Mouse (Mus musculus): ENCODE data around the gene Rac3.
"Not testable (repeated sequence)": the region's sequence is repeated elsewhere in the genome, so short reads cannot be mapped to it uniquely, and the experiment has no call there.

The Rac3 gene

GRCm38 (mm10) chr11:120727564-120727963 is 6.3 kb downstream of the Rac3 start:
- no peak for DNase-seq (ENCODE audit: low spot score in 2 of 2)

DNA sequence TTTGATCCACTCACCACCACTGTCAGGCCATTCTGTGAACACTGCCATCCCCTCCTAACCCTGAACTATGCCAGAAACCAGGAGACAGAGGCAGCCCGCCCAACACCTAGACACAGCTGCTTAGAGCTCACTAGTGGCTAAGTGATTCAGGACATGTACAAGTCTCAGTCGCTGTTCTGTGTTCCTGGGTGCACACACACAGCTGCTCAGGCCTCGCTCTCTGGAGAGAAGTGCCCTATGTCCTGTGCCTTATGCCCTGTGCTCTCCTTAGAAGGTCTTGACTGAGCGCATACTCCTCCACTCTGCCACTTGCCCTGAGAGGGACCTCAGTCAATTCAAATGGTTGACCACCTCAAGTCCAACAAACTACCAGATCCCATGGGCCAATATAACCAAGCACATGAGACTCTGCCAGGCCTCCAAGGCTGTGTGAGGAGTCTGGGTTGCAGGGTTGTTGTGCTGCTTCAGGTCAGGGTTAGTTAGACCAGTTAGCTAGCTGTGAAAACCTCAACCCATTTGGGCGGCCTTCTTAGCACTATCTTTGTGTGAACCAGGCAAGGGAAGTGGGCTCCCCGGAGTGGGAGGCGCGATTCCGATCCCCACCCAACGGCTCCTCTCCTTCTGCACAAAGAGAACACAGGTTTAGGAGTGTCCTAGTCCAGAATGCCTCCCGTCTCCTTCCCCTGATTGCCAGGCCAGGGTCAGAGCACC is 7.4 kb downstream of the Rac3 start:
- no peak for DNase-seq (ENCODE audit: low spot score in 2 of 2)

- not testable (repeated sequence) for DNase-seq (ENCODE audit: low spot score in 2 of 2)
These were observed 8.3 kb downstream of the Rac3 start for GRCm38 (mm10) chr11:120729432-120730050.

DNA sequence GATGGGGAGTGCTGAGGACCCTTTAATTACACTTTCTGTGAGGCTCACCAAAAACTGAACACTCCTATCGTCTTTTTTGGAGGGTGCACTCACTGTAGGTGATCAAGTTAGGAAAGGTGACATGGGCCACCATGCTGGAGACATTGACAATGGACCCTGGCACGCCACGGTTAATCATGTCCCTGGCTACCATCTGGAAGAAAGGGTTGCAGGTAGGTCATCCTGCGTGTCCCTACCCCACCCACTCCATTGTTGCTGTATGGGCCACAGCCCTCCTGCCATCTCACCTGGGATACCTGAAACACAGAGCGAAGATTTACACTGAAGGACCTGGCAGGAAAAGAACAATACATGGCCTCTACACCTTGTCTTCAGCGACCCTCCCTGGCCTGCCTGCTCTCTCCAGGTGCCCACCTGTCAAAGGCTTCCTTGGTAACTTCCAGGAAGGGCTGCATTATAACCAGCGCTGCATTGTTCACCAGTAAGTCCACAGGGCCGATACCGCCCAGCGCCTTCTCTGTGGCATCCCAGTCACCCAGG is 9.1 kb downstream of the Rac3 start:
- no peak for DNase-seq (ENCODE audit: low spot score in 2 of 2)

DNA sequence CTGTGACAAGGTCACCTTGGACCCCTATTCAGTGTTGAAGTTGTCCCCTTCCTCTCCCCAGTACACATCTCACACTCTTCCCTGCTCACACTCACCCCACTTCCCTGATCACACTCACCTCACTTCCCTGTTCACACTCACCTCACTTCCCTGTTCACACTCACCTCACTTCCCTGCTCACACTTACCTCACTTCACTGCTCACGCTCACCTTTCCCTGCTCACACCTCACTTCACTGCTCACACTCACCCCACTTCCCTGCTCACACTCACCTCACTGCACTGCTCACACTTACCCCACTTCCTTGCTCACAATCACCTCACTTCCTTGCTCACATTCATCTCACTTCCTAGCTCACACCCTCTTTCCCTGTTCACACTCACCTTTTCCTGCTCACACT is 10.1 kb downstream of the Rac3 start:
- DNase-seq (ENCODE audit: low spot score in 2 of 2) = no peak

GRCm38 (mm10) chr11:120731858-120732680 is 10.8 kb downstream of the Rac3 start, which contains the start of gene Cbr2:
Cbr2 (minus strand) TSS chr11:120732114.
- DNase-seq (ENCODE audit: low spot score in 2 of 2) = no peak

DNA sequence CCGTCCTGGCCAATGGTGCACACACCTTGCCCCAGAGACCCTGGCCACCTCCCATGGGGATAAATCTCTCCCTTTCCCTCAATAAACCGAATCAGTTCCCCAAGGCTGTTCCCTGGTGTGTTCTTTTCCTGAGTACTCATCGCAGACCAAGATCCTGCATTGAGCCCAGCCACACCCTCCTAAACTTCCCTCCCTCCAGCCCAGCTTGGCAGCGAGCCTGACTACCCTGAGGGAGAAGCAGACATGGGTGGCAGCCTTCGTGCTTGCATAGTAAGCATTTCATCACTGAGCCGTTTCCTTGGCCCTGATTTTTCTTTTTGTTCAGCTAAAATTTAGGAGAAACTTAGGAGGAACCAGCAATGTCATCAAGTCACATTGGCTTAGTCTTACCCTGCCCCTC is 12.3 kb downstream of the Rac3 start:
- DNase-seq (ENCODE audit: low spot score in 2 of 2) = no peak

GRCm38 (mm10) chr11:120736424-120736823 is 15.2 kb downstream of the Rac3 start:
- no peak for DNase-seq (ENCODE audit: low spot score in 2 of 2)

DNA sequence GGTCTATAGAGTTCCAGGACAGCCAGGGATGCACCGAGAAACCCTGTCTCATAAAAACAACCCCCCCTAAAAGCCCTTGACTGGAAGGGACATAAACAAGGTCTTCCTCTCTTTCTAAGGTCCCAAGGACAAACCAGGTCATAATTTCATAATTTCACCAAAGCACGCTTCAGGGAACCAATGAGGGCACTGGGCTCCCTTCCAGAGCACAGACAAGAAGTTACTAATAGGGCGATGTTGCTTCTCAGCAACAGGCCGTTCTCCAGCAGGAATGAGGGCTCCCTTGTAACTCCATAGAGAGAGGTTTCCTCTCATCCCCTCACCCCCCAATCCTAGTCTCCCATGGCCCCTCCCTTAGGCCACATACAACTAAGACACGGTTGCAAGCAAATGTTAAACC is 19.7 kb downstream of the Rac3 start:
- no peak for DNase-seq (ENCODE audit: low spot score in 2 of 2)

DNA sequence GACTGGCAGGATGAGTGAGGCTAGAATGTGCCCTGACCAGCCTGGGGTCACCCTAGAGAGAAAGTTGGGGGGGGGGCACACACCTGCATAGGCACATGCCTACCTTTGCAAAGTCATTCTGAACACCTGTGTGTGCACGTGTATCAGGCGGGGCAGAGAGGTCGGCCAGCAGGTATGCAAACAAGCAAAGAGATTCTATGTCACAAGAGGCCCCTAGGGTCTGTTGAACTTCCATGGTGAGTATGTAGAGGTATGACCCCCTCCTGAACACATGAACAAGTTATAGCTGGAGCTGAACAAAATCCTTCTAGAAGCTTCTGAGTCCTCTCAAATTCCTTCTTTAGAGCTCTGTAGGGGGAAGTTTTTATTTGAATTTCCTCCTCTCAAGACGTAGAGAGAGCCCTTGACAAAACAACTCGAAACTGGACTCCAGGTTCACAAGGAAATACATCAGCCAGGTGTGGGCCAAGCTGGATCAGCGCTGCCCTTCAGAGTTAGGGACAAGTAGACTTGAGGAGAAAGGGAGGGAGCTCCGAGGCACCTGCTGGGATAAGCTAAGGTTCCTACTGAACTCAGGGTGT is 22.9 kb downstream of the Rac3 start:
- no peak for DNase-seq (ENCODE audit: low spot score in 2 of 2)

GRCm38 (mm10) chr11:120747974-120748373 is 26.7 kb downstream of the Rac3 start:
- DNase-seq (ENCODE audit: low spot score in 2 of 2) = no peak

DNA sequence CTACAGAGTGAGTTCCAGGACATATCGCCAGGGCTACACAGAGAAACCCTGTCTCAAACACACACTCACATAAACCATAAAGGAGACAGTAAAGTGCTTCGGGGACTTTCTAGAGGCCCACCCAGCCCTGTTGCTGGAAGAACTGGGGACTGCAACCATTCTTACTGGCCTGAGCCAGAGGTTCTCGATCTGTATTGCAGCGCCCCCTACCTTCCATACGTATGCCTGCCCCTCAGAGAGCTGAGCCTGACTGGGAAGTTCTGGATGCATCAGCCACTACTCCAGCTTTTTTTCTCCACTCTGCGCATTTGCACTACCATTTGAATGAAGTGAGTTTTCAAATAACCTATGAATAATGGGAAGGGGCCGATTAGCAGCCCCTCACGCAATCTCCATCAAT is 28.2 kb downstream of the Rac3 start:
- DNase-seq (ENCODE audit: low spot score in 2 of 2) = peak in 1 of 2 experiments; percentile 22

- DNase-seq (ENCODE audit: low spot score in 2 of 2) = no peak
These were observed 30.3 kb downstream of the Rac3 start for GRCm38 (mm10) chr11:120751606-120752005.

DNA sequence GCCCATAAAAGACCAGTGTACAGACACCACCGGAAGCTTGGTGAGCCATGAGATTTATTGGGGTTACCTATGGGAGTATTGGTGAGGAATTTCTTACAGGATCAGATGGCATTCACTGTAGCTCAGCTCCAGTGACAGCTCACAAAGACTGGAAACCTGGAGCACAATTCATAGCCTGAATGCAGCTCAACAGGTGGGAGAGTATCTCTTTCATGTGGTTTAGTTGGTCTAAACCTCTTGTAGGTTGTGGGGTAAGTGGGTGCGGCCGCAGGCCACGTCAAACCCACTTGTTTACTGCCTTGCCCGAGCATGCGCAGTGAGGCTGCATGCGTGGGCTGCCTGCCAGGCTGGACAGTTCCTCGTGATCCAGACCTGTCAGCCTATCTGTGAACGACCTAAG is 39.0 kb downstream of the Rac3 start:
- DNase-seq (ENCODE audit: low spot score in 2 of 2) = no peak

DNA sequence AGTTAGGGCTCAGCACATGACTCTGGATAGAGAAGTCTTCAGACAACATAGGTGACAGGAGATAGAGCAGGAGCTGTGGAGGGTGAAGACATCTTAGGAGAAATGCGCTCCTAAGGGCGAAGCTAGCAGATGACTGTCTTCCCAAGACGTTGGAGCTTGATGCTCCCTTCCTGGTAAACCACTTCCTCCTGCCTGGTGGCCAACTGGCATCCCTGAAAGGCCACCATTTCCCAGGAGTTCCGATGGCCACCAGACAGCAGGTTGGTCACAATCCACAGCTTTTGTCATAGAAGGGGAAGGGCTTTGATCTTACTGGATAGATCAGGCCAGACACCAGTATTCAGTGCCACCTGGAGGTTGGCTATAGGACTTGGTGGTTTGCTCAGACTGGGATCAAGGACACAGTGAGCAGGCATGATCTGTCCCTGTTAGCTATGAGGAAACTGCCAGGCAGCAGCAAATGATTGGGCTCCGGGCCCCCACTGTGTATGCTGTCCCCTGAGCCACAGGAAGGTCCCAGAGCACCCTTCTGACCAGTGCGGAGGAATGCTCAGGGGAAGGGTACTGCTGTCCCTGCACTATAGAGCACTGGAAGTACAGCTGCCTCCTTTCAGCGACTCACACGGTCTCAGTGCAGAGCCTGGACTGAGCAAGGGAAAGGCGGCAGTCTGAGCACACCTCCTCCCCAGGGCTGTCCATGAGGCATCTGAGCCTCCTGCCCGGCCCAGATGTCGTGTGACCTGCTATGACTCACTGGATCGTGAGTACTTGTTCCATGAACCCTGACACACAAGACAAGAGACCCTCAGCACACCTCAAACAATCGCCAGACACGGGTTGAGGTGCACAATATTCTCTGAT is 40.8 kb downstream of the Rac3 start:
- DNase-seq (ENCODE audit: low spot score in 2 of 2) = no peak

GRCm38 (mm10) chr11:120762672-120763041 is 41.4 kb downstream of the Rac3 start, which contains the start of gene Hmga1b:
Hmga1b (plus strand) TSS chr11:120762794.
- DNase-seq (ENCODE audit: low spot score in 2 of 2) = not testable (repeated sequence)

DNA sequence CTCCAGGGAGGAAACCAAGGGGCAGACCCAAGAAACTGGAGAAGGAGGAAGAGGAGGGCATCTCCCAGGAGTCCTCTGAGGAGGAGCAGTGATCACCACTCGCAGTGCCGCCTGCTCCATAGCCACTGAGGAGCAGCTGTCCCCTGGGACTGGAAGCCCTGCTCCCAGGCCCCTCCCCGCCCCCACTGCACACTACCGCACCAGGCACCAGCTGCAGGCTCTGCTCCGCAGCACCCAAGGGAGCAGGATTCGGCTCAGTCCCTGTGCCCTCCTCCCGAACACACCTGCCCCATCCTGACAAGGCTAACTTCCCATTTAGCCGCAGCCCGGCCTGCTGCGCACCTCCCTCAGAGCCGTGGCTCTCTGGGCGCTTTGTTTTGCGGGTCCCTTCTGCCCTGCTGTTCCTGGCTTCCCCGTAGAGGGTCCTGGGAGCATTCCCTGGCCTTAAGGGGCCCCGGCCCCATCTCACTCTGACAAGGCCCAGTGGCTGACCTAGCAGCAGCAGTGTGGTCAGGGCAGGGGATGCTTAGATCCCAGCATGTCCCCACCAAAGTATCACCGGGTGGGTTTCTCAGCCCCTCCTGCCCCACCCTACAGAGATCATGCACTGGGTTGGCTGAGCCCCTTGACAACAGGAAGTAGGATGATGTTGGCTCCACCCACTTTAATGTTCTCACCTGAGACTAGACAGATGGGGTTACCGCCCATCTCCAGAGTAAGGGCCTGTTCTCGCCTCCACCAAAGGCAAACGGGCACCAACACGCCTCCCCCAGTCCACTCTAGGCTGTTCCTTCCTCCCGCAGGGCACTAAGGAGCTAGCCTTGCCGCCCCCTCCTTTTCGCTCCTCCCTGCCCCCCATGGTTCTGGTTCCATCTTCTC is 42.1 kb downstream of the Rac3 start:
- not testable (repeated sequence) for DNase-seq (ENCODE audit: low spot score in 2 of 2)

- not testable (repeated sequence) for DNase-seq (ENCODE audit: low spot score in 2 of 2)
These were observed 45.8 kb downstream of the Rac3 start for GRCm38 (mm10) chr11:120767023-120767422.

GRCm38 (mm10) chr11:120768206-120768605 is 46.9 kb downstream of the Rac3 start:
- no peak for DNase-seq (ENCODE audit: low spot score in 2 of 2)

DNA sequence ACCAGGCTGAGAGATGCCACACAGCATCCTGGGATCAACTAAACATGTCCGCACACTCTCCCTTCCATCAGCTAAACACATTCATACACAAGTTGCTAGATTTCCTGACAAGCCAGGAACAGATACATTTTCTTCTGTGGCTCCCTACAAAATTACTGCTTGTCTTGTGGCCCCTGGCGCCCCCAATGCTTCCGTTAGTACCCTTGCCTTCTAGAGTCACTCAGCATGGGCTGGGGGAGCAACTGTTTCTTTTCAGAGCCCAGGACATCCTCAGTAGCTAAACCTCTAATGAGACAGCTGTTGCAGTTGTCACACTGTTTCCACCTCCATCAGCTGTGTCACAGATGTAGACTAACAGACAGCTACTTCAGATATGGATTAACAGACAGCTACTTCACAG is 51.5 kb downstream of the Rac3 start:
- no peak for DNase-seq (ENCODE audit: low spot score in 2 of 2)
